Mouse (Mus musculus): ENCODE data around the gene Ldlrad3. TPM values are rescaled to one million over a fixed set of nuclear protein-coding genes. Genes with fewer than 3 reads are reported as not detected.

Gene Ldlrad3
- total RNA-seq, 2 experiments from 2014 or later = 21.6 to 23.0 TPM

DNA sequence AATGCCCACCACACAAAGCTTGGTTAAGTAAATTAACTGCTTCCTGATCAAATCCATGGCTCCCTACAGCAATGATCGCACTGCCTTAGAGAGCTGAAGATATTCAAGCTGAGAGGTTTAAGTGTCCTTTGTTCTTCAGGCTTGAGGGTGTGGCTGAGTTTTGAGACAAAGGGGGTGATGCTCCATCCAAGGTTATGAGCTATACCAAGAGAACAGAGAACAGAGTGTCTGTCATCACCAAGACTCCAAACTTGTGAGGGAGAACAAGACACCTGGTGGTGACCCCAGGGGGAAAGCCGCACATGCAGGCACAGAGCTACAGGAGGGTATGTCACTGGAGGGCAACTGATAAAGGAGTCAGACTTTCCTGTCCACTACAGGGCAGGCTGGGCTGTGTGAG, 205.0 kb downstream of the Ldlrad3 start:
- intact Hi-C loops (cut with DNase I) = no loop called here
- no peak for DNase-seq

DNA sequence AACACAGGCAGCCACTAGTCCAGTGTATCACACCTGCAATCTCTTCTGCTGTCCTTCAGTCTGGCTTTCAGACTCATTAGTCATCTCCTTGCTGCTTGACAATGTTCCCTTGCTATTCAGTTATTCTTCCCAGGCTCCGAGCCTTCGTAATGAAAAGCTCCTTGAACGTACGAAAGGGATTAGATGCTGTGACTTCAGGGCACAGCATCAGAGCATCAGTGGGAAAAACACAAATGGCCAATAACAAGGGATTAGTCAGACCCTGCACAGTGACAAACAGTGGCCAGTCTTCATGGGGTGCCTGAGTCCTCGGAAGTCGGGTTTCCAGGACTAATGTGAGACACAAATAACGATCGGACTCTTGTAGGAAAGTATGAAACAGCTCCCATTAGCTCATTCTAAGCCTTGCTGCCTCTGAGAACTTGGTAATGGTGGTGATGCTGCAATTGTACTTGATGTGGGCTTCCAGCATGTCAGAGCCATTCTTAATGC, 205.7 kb downstream of the Ldlrad3 start:
- DNase-seq = no peak
- intact Hi-C loops (cut with DNase I) = no loop called here

GRCm38 (mm10) chr2:101978534-101979525, 207.4 kb downstream of the Ldlrad3 start:
- intact Hi-C loops (cut with DNase I) = no loop called here
- peak; percentile 80 for DNase-seq

DNA sequence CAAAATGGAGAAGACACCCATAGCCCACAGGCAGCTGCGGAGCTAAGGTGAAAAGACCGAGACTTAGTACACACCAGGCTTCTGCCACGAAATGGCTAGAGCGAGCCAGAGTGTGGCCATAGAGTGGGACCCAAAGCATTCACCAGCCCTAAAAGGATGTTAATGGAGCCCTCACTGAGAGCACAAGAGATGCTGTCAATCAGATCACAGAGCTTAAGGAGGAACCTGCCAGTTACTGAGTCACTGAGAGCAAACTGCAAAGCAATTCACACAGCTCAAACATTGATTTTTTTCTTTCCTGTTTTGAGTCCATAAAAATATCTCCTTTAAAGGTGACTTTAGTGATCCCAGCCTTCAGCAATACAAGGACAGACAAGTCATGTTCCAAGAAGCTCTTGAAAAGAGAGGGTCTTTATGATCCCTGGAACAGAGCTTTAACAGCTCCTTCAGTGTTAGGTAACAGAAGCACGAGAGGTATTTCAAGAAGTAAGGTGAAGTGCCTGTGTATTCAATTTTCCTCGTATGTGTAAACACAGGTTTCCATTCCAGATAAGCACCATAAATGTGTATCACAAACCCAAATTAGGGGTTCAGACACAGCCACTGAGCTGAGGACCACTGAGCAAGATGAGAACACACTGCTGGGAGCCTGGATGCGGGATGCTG, 209.7 kb downstream of the Ldlrad3 start:
- DNase-seq = no peak
- intact Hi-C loops (cut with DNase I) = no loop called here

DNA sequence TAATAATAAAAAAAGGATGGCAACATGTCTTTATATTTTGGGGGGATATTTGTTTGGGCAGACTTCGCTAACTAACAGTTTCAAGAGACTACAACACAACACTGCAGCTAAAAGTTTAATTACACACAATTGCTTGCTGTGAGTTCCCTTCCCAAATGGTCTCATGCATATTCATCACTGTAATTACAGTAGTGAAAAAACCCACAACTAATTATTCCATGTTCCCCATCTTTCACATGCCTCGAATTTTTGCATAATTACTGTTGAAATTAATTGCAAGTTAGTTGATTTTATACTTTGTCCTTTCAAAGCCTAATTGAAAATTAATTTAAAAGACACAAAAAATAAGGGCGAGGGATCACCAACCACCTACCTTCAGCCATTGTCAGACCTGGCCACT, 212.4 kb downstream of the Ldlrad3 start:
- intact Hi-C loops (cut with DNase I) = no loop called here
- no peak for DNase-seq

GRCm38 (mm10) chr2:101967601-101968000, 218.6 kb downstream of the Ldlrad3 start:
- intact Hi-C loops (cut with DNase I) = no loop called here
- DNase-seq = no peak

GRCm38 (mm10) chr2:101967152-101967551, 219.0 kb downstream of the Ldlrad3 start:
- intact Hi-C loops (cut with DNase I) = no loop called here
- DNase-seq = no peak

- intact Hi-C loops (cut with DNase I) = no loop called here
Observed at GRCm38 (mm10) chr2:101966017-101966416, 220.2 kb downstream of the Ldlrad3 start.

DNA sequence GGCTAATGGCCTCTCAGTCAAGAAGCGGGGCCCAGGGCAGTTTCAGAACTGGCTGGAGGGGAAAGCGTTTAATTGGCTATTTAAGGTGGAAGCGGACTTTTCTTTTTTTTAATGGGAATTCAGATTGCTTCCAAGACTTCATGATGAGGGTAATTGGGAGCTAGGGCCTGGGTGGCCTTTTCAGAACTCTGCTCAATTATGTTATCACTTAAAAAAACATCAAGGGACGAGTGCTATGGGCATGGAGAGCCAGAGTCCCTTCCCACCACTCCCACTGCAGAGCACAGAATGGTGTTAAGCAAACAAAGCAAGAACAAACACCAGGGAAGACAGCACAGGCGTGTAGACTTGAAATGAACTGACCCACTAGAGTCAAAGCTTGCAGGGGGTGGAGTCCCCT, 220.7 kb downstream of the Ldlrad3 start:
- intact Hi-C loops (cut with DNase I) = no loop called here
- DNase-seq = no peak

More at GRCm38 (mm10) chr2:101966017-101966416, 220.2 kb downstream of the Ldlrad3 start:
- DNase-seq = no peak

DNA sequence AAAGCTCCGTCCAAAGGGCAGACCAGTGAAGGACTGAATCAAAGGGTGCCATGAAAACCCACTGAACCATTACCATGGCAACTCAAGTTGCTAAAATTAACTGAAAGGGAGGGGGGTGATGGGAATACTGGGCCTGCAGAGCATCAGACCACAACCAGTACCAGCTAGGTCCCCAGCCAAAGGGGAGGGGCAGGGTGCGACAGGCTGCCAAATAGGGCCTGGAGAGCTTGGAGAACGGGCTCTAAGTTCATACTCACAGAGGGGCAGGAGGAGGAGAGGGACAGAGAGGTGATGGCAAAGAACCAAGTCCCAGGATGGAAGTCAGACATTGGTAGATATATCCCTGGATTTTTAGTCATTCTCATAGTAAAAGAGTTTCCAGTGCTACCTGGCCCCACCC, 222.8 kb downstream of the Ldlrad3 start:
- no peak for DNase-seq
- intact Hi-C loops (cut with DNase I) = no loop called here

- intact Hi-C loops (cut with DNase I) = no loop called here
Observed at GRCm38 (mm10) chr2:101962349-101962748, 223.8 kb downstream of the Ldlrad3 start.

DNA sequence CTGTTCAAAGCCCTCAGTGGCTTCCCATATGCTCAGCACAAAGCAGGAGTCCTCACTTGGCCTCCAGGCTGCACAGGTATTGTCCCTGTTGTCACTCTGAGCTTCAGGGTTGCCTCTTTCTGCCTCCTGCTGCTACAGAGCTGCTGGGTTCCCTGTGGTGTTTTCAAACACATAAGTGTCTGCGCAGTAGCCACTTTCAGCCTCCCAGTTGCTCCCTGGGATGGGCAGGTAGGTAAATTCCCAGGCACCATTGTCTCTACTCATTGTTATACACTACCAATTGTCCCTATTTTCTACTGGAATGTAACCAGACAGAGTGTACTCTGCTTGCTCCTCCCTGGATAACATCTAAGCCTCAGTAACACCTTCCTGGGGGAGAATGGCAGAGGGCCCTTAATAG, 224.8 kb downstream of the Ldlrad3 start:
- DNase-seq = no peak
- intact Hi-C loops (cut with DNase I) = no loop called here

More at GRCm38 (mm10) chr2:101962349-101962748, 223.8 kb downstream of the Ldlrad3 start:
- no peak for DNase-seq

- no peak for DNase-seq
- intact Hi-C loops (cut with DNase I) = no loop called here
Observed at GRCm38 (mm10) chr2:101960658-101961057, 225.5 kb downstream of the Ldlrad3 start.

DNA sequence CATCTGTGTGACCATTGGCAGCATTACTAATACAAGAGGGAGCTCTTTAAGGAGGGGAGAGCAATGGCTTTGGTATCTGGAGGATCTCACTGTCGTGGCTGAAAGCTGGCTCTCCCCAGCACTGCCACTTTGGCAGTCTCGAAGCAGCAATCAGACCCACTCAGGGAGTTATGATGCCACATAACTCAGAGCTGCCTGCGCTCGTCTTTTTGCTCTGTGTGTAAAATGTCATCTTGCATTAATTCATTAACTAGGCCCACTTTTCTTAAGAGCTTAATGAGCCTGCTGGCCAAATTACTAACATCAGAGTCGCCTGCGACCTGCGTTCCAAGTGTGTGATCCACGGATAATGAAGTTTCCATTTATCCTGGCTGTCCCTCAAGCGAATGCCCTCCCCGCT, 230.1 kb downstream of the Ldlrad3 start:
- DNase-seq = no peak
- intact Hi-C loops (cut with DNase I) = no loop called here

GRCm38 (mm10) chr2:101952951-101953361, 233.2 kb downstream of the Ldlrad3 start:
- DNase-seq = peak; percentile 13
- intact Hi-C loops (cut with DNase I) = no loop called here

- DNase-seq = no peak
- intact Hi-C loops (cut with DNase I) = no loop called here
Observed at GRCm38 (mm10) chr2:101950716-101951520, 235.3 kb downstream of the Ldlrad3 start.

- intact Hi-C loops (cut with DNase I) = no loop called here
- DNase-seq = no peak
Observed at GRCm38 (mm10) chr2:101935006-101935405, 251.2 kb downstream of the Ldlrad3 start.

DNA sequence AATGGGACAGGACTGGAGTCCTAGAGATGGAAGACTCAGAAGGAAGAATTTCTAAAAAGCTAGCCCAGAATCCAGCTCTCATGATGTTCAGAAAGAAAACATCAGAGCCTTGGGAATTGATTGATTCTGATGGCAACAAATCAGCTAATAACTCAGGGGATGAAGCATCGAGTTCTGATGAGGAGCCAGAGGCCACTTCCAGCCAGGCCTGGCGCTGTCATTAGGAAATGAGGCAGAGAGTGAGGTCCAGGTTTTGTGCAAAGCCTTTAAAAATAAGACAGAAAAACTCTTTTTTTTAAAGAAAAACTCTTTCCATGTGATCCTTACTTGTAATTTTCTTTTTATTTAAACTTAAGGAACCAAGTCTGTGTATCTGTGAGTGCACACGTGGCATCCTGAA, 252.9 kb downstream of the Ldlrad3 start:
- intact Hi-C loops (cut with DNase I) = no loop called here
- no peak for DNase-seq

DNA sequence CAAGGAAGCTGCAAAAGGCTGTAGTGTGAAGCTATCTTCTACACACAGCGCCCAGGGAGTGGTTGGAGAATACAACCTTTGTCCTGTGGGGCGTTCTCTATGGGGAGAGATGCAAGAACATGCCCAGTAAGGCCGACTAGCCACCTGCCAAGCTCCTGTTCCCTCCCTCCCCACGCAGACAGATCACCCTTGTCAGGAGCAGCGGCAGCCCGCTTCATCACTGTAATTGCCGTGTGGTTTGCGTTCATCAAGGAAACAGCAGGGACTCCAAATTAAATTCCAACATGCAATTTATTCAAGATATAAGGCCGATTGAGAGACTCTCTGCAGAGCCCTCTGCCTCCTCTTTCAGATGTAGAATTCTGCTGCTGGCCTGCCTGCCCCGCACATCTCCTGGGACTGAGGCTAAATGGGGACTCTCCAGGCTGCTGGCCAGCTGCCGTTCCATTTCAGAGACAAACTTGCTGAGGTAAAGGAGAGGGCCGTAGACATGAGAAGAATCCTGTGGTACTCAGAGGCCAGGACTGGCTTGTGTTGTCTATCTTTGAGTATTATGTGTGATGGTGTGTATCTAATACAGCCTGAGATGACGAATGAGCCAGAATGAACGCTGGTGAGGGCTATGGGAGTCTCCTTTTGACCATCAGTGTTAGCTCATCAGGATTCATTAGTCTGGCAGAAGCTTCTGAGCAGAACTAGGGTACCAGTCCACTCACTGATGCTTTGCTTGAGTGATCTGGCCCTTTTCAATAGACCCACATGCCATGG, 253.8 kb downstream of the Ldlrad3 start:
- intact Hi-C loops (cut with DNase I) = no loop called here
- DNase-seq = no peak

GRCm38 (mm10) chr2:101925591-101926188, 260.5 kb downstream of the Ldlrad3 start:
- intact Hi-C loops (cut with DNase I) = no loop called here
- no peak for DNase-seq
